Mouse (Mus musculus): ENCODE data around the gene Ntrk3. TPM values are rescaled to one million over a fixed set of nuclear protein-coding genes. Genes with fewer than 3 reads are reported as not detected.

Gene Ntrk3
- polyA plus RNA-seq, 1 experiment from 2014 or later: 12.3 TPM

GRCm38 (mm10) chr7:78765215-78765631 lies 27.4 kb upstream of the Ntrk3 start:
- Histone ChIP-seq H3K27me3 (ENCODE audit: control insufficient read depth, insufficient read depth, low read length) (no peaks in the 10 kb centered on the region), H3K4me3 (ENCODE audit: low read depth, low read length) (no peak overlapping the region), H3K4me1 (ENCODE audit: control insufficient read depth, insufficient read depth, low read length) (no peaks in the 10 kb centered on the region), H3K9me3 (ENCODE audit: control insufficient read depth, low read length) (no peaks in the 10 kb centered on the region), H3K36me3 (ENCODE audit: control insufficient read depth, insufficient read depth, low read length) (no peaks in the 10 kb centered on the region), H3K9ac (ENCODE audit: low read length) (no peak overlapping the region), H3K4me2 (ENCODE audit: low read depth) (no peak overlapping the region), H3K27ac (ENCODE audit: low read depth, low read length) (no peak overlapping the region)
- WGBS: 79% methylated on average over 5 of the region's 5 CpGs
- DNase-seq (ENCODE audit: low spot score) (no peak), ATAC-seq (ENCODE audit: insufficient read depth, low FRiP score, low TSS enrichment) (no peak)

DNA sequence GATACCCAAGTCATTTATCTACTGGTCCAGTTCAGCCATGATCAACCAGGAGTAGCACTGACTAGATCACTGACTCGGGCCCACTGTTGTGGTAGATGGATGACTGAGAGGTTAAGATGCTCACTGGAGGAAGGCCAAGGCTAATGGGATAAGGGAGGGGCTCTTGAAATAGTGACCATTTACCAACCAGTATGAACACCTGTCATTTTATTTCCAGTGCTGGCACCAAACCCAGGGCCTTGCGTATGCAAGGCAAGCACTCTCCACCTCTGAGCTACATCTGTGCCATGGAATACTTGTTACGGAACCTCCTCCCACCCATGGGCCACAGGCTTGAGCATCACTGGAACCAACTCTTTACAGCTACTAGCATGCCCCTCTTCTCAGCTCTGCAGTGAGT lies 26.0 kb upstream of the Ntrk3 start:
- DNase-seq (ENCODE audit: low spot score): no peak
- WGBS: 89% methylated on average over 3 of the region's 3 CpGs

GRCm38 (mm10) chr7:78754458-78755000 lies 16.7 kb upstream of the Ntrk3 start:
- H3K4me1 ChIP-seq (ENCODE audit: control insufficient read depth, insufficient read depth, low read length): no peaks in the 10 kb centered on the region
- DNase-seq (ENCODE audit: low spot score) (no peak), ATAC-seq (ENCODE audit: insufficient read depth, low FRiP score, low TSS enrichment) (no peak)
- no peak overlapping the region for H3K4me3 ChIP-seq (ENCODE audit: low read depth, low read length)
- no peaks in the 10 kb centered on the region for H3K36me3 ChIP-seq (ENCODE audit: control insufficient read depth, insufficient read depth, low read length)
- H3K27ac ChIP-seq (ENCODE audit: low read depth, low read length): no peak overlapping the region
- no peaks in the 10 kb centered on the region for H3K9me3 ChIP-seq (ENCODE audit: control insufficient read depth, low read length)
- no peak overlapping the region for H3K9ac ChIP-seq (ENCODE audit: low read length)
- WGBS: 74% methylated on average over 8 of the region's 8 CpGs
- no peaks in the 10 kb centered on the region for H3K27me3 ChIP-seq (ENCODE audit: control insufficient read depth, insufficient read depth, low read length)
- no peak overlapping the region for H3K4me2 ChIP-seq (ENCODE audit: low read depth)

More for the DNA sequence above, 26.0 kb upstream of the Ntrk3 start:
- no peaks in the 10 kb centered on the region for H3K36me3 ChIP-seq (ENCODE audit: control insufficient read depth, insufficient read depth, low read length)
- H3K4me2 ChIP-seq (ENCODE audit: low read depth): no peak overlapping the region
- no peaks in the 10 kb centered on the region for H3K4me1 ChIP-seq (ENCODE audit: control insufficient read depth, insufficient read depth, low read length)
- ATAC-seq (ENCODE audit: insufficient read depth, low FRiP score, low TSS enrichment): no peak
- H3K9ac ChIP-seq (ENCODE audit: low read length): no peak overlapping the region
- H3K4me3 ChIP-seq (ENCODE audit: low read depth, low read length): no peak overlapping the region
- H3K27me3 ChIP-seq (ENCODE audit: control insufficient read depth, insufficient read depth, low read length): no peaks in the 10 kb centered on the region
- no peaks in the 10 kb centered on the region for H3K9me3 ChIP-seq (ENCODE audit: control insufficient read depth, low read length)
- no peak overlapping the region for H3K27ac ChIP-seq (ENCODE audit: low read depth, low read length)

GRCm38 (mm10) chr7:78753752-78754457 lies 16.1 kb upstream of the Ntrk3 start:
- Histone ChIP-seq H3K36me3 (ENCODE audit: control insufficient read depth, insufficient read depth, low read length) (no peaks in the 10 kb centered on the region), H3K9me3 (ENCODE audit: control insufficient read depth, low read length) (no peaks in the 10 kb centered on the region), H3K4me3 (ENCODE audit: low read depth, low read length) (no peak overlapping the region), H3K9ac (ENCODE audit: low read length) (no peak overlapping the region), H3K27ac (ENCODE audit: low read depth, low read length) (no peak overlapping the region), H3K4me1 (ENCODE audit: control insufficient read depth, insufficient read depth, low read length) (no peaks in the 10 kb centered on the region), H3K4me2 (ENCODE audit: low read depth) (no peak overlapping the region), H3K27me3 (ENCODE audit: control insufficient read depth, insufficient read depth, low read length) (no peaks in the 10 kb centered on the region)
- no peak for DNase-seq (ENCODE audit: low spot score)
- no peak for ATAC-seq (ENCODE audit: insufficient read depth, low FRiP score, low TSS enrichment)
- 88% methylated on average over 7 of the region's 7 CpGs for WGBS

DNA sequence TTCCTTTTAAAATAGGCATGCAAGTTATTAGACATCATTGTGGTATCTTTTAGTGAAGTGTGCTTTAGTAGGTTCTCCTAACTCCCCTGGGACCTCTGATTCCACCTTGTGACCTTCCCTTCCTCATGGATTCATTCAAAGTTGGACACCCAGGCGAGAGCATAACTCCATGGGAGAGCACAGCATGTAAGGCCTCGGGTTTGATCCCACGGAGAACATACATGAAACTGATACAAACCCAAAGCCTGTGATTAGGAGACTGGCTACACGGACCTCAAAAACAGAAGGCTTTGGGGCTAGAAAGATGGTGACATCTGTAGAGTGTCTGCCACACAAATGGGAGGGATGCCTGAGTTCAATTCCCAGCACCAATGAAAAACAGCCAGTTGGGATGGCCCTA lies 15.1 kb upstream of the Ntrk3 start:
- H3K27me3 ChIP-seq (ENCODE audit: control insufficient read depth, insufficient read depth, low read length): no peaks in the 10 kb centered on the region
- no peak overlapping the region for H3K4me2 ChIP-seq (ENCODE audit: low read depth)
- no peak overlapping the region for H3K9ac ChIP-seq (ENCODE audit: low read length)
- no peaks in the 10 kb centered on the region for H3K36me3 ChIP-seq (ENCODE audit: control insufficient read depth, insufficient read depth, low read length)
- no peak overlapping the region for H3K27ac ChIP-seq (ENCODE audit: low read depth, low read length)
- no peak for ATAC-seq (ENCODE audit: insufficient read depth, low FRiP score, low TSS enrichment)
- no peaks in the 10 kb centered on the region for H3K4me1 ChIP-seq (ENCODE audit: control insufficient read depth, insufficient read depth, low read length)
- 88% methylated on average over 4 of the region's 4 CpGs for WGBS
- no peak for DNase-seq (ENCODE audit: low spot score)
- H3K9me3 ChIP-seq (ENCODE audit: control insufficient read depth, low read length): no peaks in the 10 kb centered on the region
- H3K4me3 ChIP-seq (ENCODE audit: low read depth, low read length): no peak overlapping the region

DNA sequence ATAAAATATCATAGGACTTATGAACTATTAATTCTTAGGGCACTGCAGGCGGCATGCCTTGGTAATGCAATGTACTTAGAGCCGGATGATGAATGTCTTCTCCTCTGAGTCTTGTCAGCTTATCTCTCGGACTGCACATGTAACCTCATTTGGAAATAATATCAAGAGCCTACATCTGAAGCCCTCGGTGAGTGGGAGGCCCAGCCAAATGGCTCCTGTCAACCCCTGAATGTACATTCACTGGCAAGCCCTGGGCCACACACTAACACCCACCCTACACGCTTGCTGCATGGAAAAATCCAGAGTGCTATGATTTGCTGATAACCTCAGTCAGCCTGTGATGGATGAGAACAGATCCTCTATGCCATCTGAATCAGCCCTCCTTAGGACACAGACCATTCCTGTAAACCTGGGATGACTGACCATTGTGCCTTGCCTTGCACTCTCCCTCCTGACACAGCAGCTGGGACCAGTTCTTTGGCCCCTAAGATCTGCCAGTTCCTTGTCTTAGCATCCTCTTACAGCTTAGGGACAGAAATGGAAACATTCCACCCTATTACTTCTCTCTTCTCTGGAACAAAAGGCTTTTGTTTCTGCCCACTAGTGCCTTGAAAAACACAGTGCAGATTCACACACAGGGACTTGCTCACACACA lies 6.0 kb upstream of the Ntrk3 start:
- Histone ChIP-seq H3K4me3 (ENCODE audit: low read depth, low read length) (no peak overlapping the region), H3K27me3 (ENCODE audit: control insufficient read depth, insufficient read depth, low read length) (no peaks in the 10 kb centered on the region), H3K4me1 (ENCODE audit: control insufficient read depth, insufficient read depth, low read length) (no peaks in the 10 kb centered on the region), H3K9ac (ENCODE audit: low read length) (no peak overlapping the region), H3K9me3 (ENCODE audit: control insufficient read depth, low read length) (no peaks in the 10 kb centered on the region), H3K36me3 (ENCODE audit: control insufficient read depth, insufficient read depth, low read length) (no peaks in the 10 kb centered on the region), H3K4me2 (ENCODE audit: low read depth) (no peak overlapping the region), H3K27ac (ENCODE audit: low read depth, low read length) (no peak overlapping the region)
- WGBS: 78% methylated on average over 5 of the region's 5 CpGs
- no peak for DNase-seq (ENCODE audit: low spot score)
- ATAC-seq (ENCODE audit: insufficient read depth, low FRiP score, low TSS enrichment): no peak

DNA sequence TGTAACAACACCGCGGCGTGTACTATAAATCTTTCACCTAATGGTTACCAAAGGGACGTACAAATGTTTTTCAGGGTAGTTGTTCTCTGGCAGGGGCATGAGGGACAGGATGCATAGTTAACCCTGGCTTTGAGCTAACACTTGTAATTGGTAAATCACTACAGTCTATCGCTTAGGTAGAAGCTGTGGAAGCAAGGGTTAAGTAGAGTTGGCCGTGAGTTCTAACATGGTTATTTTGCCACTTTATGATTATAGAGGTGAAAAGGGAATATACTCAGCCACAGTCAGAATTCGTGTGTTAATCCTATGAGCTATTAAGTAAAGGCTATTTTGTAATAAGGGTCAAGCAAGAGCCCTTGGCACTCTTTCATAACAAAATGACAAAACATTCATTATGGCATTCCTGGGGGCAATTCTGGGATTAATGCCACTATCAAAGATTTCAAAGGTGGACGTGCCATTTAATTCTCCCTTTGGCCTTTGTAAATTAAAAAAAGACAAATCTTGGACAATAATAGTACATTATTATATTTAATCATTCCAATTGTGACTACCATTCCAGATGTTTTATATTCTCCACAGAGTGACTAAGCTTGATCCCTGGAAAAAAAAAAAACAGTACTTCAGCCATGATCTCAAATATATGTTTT lies 1.7 kb upstream of the Ntrk3 start:
- H3K9me3 ChIP-seq (ENCODE audit: control insufficient read depth, low read length): no peaks in the 10 kb centered on the region
- DNase-seq (ENCODE audit: low spot score) (no peak), ATAC-seq (ENCODE audit: insufficient read depth, low FRiP score, low TSS enrichment) (no peak)
- H3K4me3 ChIP-seq (ENCODE audit: low read depth, low read length): no peak overlapping the region
- H3K27ac ChIP-seq (ENCODE audit: low read depth, low read length): no peak overlapping the region
- no peaks in the 10 kb centered on the region for H3K27me3 ChIP-seq (ENCODE audit: control insufficient read depth, insufficient read depth, low read length)
- no peak overlapping the region for H3K9ac ChIP-seq (ENCODE audit: low read length)
- H3K4me2 ChIP-seq (ENCODE audit: low read depth): no peak overlapping the region
- H3K36me3 ChIP-seq (ENCODE audit: control insufficient read depth, insufficient read depth, low read length): no peaks in the 10 kb centered on the region
- H3K4me1 ChIP-seq (ENCODE audit: control insufficient read depth, insufficient read depth, low read length): no peaks in the 10 kb centered on the region
- WGBS: 70% methylated on average over 8 of the region's 8 CpGs

DNA sequence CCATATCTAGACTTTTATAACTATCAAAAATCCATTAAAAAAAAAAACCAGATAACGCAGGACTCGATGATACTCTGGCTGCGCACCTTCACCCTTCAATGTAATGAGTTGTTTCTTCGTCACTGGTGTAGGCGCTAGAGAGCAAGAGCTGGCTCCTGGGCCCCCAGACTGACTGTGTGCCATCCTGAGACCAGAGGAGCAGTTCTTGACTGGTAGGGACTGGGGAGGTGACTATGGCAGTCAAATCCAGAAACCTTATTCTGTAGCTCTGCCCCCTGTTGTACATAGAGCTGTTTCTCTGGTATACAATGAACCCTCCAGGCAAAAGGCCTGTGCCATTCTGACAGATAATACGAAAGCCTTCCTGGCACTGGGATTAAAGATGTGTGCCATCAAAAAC lies 616 bp downstream of the Ntrk3 start:
- Histone ChIP-seq H3K9me3 (ENCODE audit: control insufficient read depth, low read length) (no peaks in the 10 kb centered on the region), H3K36me3 (ENCODE audit: control insufficient read depth, insufficient read depth, low read length) (no peaks in the 10 kb centered on the region), H3K4me3 (ENCODE audit: low read depth, low read length) (no peak overlapping the region), H3K27me3 (ENCODE audit: control insufficient read depth, insufficient read depth, low read length) (no peaks in the 10 kb centered on the region), H3K27ac (ENCODE audit: low read depth, low read length) (no peak overlapping the region), H3K4me2 (ENCODE audit: low read depth) (no peak overlapping the region), H3K4me1 (ENCODE audit: control insufficient read depth, insufficient read depth, low read length) (no peaks in the 10 kb centered on the region), H3K9ac (ENCODE audit: low read length) (no peak overlapping the region)
- DNase-seq (ENCODE audit: low spot score): no peak
- no peak for ATAC-seq (ENCODE audit: insufficient read depth, low FRiP score, low TSS enrichment)
- WGBS: 95% methylated on average over 6 of the region's 6 CpGs

Data from neural tube, embryonic 11.5 days (tissue).